Mouse (Mus musculus): ENCODE results near the gene Prkcg.

The Prkcg gene

GRCm38 (mm10) chr7:3365547-3366279 is 76.7 kb downstream of the Prkcg start:
- DNase-seq (ENCODE audit: low spot score in 2 of 2) = no peak

GRCm38 (mm10) chr7:3366705-3367516 is 77.9 kb downstream of the Prkcg start:
- DNase-seq (ENCODE audit: low spot score in 2 of 2) = no peak

- no peak for DNase-seq (ENCODE audit: low spot score in 2 of 2)
Observed at GRCm38 (mm10) chr7:3367569-3367968, 78.6 kb downstream of the Prkcg start.

GRCm38 (mm10) chr7:3368311-3368710 is 79.3 kb downstream of the Prkcg start:
- no peak for DNase-seq (ENCODE audit: low spot score in 2 of 2)

GRCm38 (mm10) chr7:3369189-3369588 is 80.2 kb downstream of the Prkcg start:
- DNase-seq (ENCODE audit: low spot score in 2 of 2) = no peak

- DNase-seq (ENCODE audit: low spot score in 2 of 2) = no peak
Observed at GRCm38 (mm10) chr7:3370407-3370806, 81.4 kb downstream of the Prkcg start.

GRCm38 (mm10) chr7:3372376-3372775 is 83.4 kb downstream of the Prkcg start:
- no peak for DNase-seq (ENCODE audit: low spot score in 2 of 2)

GRCm38 (mm10) chr7:3373754-3374153 is 84.8 kb downstream of the Prkcg start:
- no peak for DNase-seq (ENCODE audit: low spot score in 2 of 2)

- DNase-seq (ENCODE audit: low spot score in 2 of 2) = peak; percentile 35 to 72
Observed at GRCm38 (mm10) chr7:3376831-3377230, 87.9 kb downstream of the Prkcg start.
